Mouse (Mus musculus) liver, adult 2 months (tissue): ENCODE measurements at regions not wholly inside any gene's neighbourhood (a gene's known extent, or its start where the extent isn't known, plus 50 kb on each side); places are given as distances from the start of the nearest gene placed in this dataset.

ENCODE experiments used
- CTCF ChIP-seq: fragments of 200-500 bp; IDR thresholded peaks from 2 replicates; pipeline ENCODE4 v1.5.1; 2011; ENCODE audit warnings: low read depth, low read length, control low read depth
- POLR2A ChIP-seq: fragments of 200-500 bp; IDR thresholded peaks from 2 replicates; pipeline ENCODE4 v1.6.1; 2011; ENCODE audit warnings: low read length, control low read depth; ENCODE audit not compliant: insufficient read depth; ENCODE audit errors: extremely low read depth

GRCm38 (mm10) chr12:69496341-69496904, 86.4 kb downstream of the Vcpkmt start:
- TF ChIP-seq CTCF (no peak), POLR2A (no peak)
